Mouse (Mus musculus) embryonic facial prominence, embryonic 11.5 days (tissue): ENCODE data around the gene Bahcc1. TPM values are rescaled to one million over a fixed set of nuclear protein-coding genes. Genes with fewer than 3 reads are reported as not detected.
A peak's percentile ranks its signal among the peaks of the same experiment; 100 is the strongest.

Experiments
- ATAC-seq: fragments of 200-750 bp; cut with Nextera tagmentation; replicated peaks from 2 replicates; pipeline ENCODE4 v1.8.0; 2017; ENCODE audit warnings: low read depth; ENCODE audit not compliant: insufficient number of reproducible peaks, low FRiP score, low TSS enrichment
- DNase-seq: peaks from one replicate; pipeline ENCODE4 v3.0.0-alpha.2; 2015; ENCODE audit warnings: low spot score
- H3K27ac ChIP-seq: fragments of 300-500 bp; sonication (generic); replicated peaks from 2 replicates; pipeline ENCODE4 v1.5.1; 2014; ENCODE audit warnings: mild to moderate bottlenecking, low read depth, low read length, control low read depth
- H3K27me3 ChIP-seq: fragments of 300-500 bp; sonication (generic); 2 replicates; pipeline ENCODE4 v1.6.1; 2014; ENCODE audit warnings: mild to moderate bottlenecking, low read length, moderate library complexity, mixed read lengths; ENCODE audit not compliant: control insufficient read depth, insufficient read depth
- H3K36me3 ChIP-seq: fragments of 300-500 bp; sonication (generic); replicated peaks from 2 replicates; pipeline ENCODE4 v1.6.1; 2014; ENCODE audit warnings: low read depth, mild to moderate bottlenecking, low read length, moderate library complexity, mixed read lengths; ENCODE audit not compliant: control insufficient read depth, insufficient read depth
- H3K4me1 ChIP-seq: fragments of 300-500 bp; sonication (generic); 2 replicates; pipeline ENCODE4 v1.6.1; 2014; ENCODE audit warnings: low read length, mixed read lengths; ENCODE audit not compliant: control insufficient read depth, insufficient read depth
- H3K4me2 ChIP-seq: fragments of 300-500 bp; sonication (generic); 2 replicates; pipeline ENCODE4 v1.6.1; 2014; ENCODE audit warnings: low read depth, mild to moderate bottlenecking, control low read depth, low read length, moderate library complexity
- H3K4me3 ChIP-seq: fragments of 300-500 bp; sonication (generic); 2 replicates; pipeline ENCODE4 v1.5.1; 2014; ENCODE audit warnings: low read depth, low read length, control low read depth
- H3K9ac ChIP-seq: fragments of 300-500 bp; sonication (generic); replicated peaks from 2 replicates; pipeline ENCODE4 v1.6.1; 2014; ENCODE audit warnings: mild to moderate bottlenecking, control low read depth, low read length
- H3K9me3 ChIP-seq: fragments of 300-500 bp; sonication (generic); replicated peaks from 2 replicates; pipeline ENCODE4 v1.6.1; 2016; ENCODE audit warnings: mild to moderate bottlenecking, low read length, inconsistent platforms, mixed read lengths; ENCODE audit not compliant: control insufficient read depth
- WGBS: fragments of 180-500 bp; shearing (Covaris S2); extraction: QIAGEN DNeasy Blood & Tissue Kit; methylation state at CpG from one replicate; pipeline ENCODE4 v1.1.7; 2014; 5-methylcytosine and 5-hydroxymethylcytosine counted together
- polyA plus RNA-seq: library from polyadenylated mRNA; unstranded; fragments of >200 nt; fragmentation: Nextera tagmentation; extraction: Ambion mirVana; gene quantifications from 2 replicates; pipeline ENCODE4 v1.2.1, GENCODE M21; 2014

Bahcc1 gene
- 13.5 and 15.2 TPM in 2 replicates for polyA plus RNA-seq

GRCm38 (mm10) chr11:120232230-120233097 is at the start of gene Bahcc1:
TSS of gene Bahcc1 (plus strand) at chr11:120232947.
- peak within 1 kb of the TSS; percentile 99 for H3K4me2 ChIP-seq
- DNase-seq, result peak; percentile 100
- 2% methylated on average over 36 of the region's 36 CpGs for WGBS
- peak; percentile 87 for ATAC-seq
- peak within 1 kb of the TSS; percentile 94 for H3K27ac ChIP-seq
- H3K4me3 ChIP-seq, result peak within 1 kb of the TSS; percentile 91
- no peaks in the 10 kb centered on the region; the same call in 1 of the 2 replicates for H3K36me3 ChIP-seq
- no peaks in the 10 kb centered on the region for H3K9me3 ChIP-seq
- H3K4me1 ChIP-seq, result peaks cover 17% of the 10 kb centered on the region
- no peaks in the 10 kb centered on the region for H3K27me3 ChIP-seq
- H3K9ac ChIP-seq, result peak within 1 kb of the TSS; percentile 100

DNA sequence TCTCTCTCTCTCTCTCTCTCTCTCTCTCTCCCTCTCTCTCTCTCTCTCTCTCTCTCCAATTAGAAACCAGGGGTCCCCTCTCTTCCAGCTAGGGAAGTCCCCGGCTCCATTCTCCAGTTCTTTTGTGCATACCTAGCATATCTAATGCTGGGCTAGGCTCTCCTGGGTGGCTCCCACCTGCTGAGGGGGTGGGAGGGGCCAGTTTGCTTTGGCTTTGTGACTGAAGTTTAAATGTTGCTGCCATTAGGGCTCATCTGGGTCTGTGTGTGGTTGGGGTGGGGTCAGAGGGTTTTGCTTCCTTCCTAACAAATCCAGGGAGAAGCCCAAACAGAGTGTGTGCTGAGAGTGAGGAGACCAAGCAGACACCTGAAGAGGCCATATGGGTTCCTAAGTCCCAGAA is 49.6 kb upstream of the Bahcc1 start:
- Histone ChIP-seq H3K4me2 (no peak overlapping the region; the same call in 1 of the 2 replicates), H3K27ac (peak overlapping the region; percentile 49; the same call in 1 of the 2 replicates), H3K4me1 (peaks cover 17% of the 10 kb centered on the region), H3K27me3 (no peaks in the 10 kb centered on the region), H3K9me3 (no peaks in the 10 kb centered on the region), H3K4me3 (no peak overlapping the region), H3K9ac (peak overlapping the region; percentile 40), H3K36me3 (no peaks in the 10 kb centered on the region; the same call in 1 of the 2 replicates)
- ATAC-seq (no peak), DNase-seq (no peak)
- WGBS, result 22% methylated on average over 1 of the region's 1 CpGs

DNA sequence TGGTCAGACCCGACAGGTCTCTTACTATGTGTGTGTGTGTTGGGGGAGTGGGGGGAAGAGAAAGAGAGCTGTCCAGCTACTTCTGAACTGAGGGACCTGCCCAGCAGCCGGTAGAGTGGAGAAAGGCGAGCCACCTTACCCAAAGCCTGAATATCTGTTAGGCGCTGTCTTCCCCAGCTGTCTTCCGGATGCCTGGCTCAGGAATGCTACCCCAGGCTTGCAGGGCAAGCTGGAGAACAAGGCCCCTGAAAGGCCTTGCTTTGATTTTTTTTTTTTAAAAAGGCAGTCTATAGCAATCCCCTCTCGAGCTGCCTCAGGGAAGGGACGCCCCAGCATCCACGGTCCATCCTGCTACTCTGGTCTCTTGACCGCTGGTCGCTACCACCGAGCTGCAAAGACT is 49.0 kb upstream of the Bahcc1 start:
- no peak overlapping the region for H3K4me3 ChIP-seq
- H3K4me1 ChIP-seq, result peaks cover 17% of the 10 kb centered on the region
- peak overlapping the region; percentile 99 for H3K4me2 ChIP-seq

DNA sequence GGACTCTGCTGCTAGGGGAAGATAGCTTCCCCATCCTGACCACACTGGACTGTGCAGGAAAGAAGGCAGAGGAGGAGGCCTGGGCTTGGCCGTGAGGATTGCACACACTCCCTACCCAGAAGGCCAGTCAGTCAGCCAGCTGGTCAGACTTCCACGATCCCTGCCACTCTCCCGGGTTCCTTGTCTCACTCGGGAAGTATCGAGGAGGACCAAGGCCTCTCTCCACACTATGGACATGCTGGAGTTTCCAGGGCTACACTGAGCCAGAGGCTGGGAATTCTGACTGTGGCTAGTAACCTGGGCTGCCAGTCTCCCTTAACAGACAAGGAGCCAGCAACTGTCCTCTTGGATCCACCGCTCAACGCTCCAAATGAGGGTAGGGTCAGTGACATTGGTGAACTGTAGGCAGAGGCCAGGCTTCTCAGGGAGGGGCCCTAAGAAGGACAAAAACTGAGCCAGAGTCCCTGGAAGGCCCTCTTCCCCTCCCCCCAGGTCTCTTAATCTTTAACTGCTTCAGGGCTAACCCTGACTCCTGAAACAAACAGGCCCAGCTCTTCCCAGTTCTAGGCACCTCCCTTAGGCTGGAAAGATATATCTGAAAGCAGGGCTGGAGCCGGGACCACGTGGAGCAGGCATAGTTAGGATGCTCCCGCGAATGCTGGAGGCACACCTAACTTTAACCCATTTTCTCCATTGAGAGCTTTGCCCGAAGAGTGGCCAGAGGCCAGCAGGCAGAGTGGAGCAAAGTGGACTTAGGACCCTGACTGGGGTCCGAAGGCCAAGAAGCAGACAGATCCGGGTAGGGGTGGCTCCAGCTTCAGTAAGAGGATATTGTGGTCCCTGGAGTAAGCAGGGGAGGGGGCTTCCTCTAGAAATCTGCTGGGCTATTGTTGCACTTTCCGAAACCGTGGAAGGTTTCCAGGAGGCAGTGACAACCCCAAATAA is 48.1 kb upstream of the Bahcc1 start:
- Histone ChIP-seq H3K27ac (peak overlapping the region; percentile 97), H3K4me1 (peaks cover 17% of the 10 kb centered on the region), H3K4me3 (peak overlapping the region; percentile 74), H3K4me2 (peak overlapping the region; percentile 99), H3K27me3 (no peaks in the 10 kb centered on the region), H3K9me3 (no peaks in the 10 kb centered on the region), H3K9ac (peak overlapping the region; percentile 100), H3K36me3 (no peaks in the 10 kb centered on the region; the same call in 1 of the 2 replicates)
- no peak for DNase-seq
- 2% methylated on average over 16 of the region's 16 CpGs for WGBS
- peak; percentile 27; the same call in 1 of the 2 replicates for ATAC-seq

More for the DNA sequence above, 49.0 kb upstream of the Bahcc1 start:
- ATAC-seq (no peak), DNase-seq (peak; percentile 59)
- 13% methylated on average over 11 of the region's 11 CpGs for WGBS
- Histone ChIP-seq H3K27ac (peak overlapping the region; percentile 97), H3K9me3 (no peaks in the 10 kb centered on the region), H3K27me3 (no peaks in the 10 kb centered on the region), H3K9ac (peak overlapping the region; percentile 40), H3K36me3 (no peaks in the 10 kb centered on the region; the same call in 1 of the 2 replicates)

DNA sequence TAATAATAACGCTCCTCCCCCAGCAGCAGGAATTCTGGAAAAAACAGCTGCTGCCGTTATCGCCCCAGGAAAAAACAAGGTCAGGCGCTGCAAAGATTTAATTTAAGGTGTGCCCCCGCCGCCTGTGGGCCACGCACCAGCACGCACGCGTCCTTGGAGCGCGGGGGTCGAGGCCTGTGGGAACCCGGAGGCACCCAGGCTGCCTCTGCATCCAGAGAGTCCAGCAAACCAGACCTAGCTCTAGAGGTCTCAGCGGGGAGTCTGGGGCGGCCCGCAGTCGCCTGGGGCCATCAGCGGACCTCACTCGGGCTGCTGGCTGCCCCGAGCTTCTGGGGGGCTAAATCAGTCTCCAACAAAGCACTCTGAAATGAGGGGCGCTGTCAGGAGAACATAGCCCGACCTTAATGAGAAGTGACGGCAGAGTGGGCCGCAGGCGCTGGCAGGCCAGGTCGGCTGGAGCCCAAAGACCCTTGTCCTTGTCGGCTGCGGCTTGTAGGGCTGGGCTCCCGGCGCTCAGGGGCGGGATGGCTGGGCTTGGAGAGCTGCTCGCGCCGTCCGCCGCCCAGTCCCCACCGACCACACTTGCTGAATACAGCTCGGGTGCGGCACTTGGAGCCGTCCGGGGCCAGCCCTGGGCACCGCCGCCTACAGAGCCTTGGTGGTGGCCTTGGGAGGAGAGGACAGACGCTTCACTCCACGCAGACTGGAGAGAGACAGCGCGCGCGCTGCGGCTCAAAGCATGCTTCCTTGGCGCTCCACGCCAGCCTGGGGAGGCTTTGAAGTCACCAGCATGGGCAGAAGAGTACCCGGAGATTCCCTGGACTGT is 47.2 kb upstream of the Bahcc1 start:
- ATAC-seq (no peak; the same call in 1 of the 2 replicates), DNase-seq (peak; percentile 72)
- peak overlapping the region; percentile 74 for H3K4me3 ChIP-seq
- peak overlapping the region; percentile 99 for H3K4me2 ChIP-seq
- peaks cover 17% of the 10 kb centered on the region for H3K4me1 ChIP-seq
- H3K9me3 ChIP-seq, result no peaks in the 10 kb centered on the region
- WGBS, result under 1% methylated on average over 54 of the region's 54 CpGs
- H3K36me3 ChIP-seq, result no peaks in the 10 kb centered on the region; the same call in 1 of the 2 replicates
- peak overlapping the region; percentile 97 for H3K27ac ChIP-seq
- H3K27me3 ChIP-seq, result no peaks in the 10 kb centered on the region
- peak overlapping the region; percentile 100 for H3K9ac ChIP-seq

DNA sequence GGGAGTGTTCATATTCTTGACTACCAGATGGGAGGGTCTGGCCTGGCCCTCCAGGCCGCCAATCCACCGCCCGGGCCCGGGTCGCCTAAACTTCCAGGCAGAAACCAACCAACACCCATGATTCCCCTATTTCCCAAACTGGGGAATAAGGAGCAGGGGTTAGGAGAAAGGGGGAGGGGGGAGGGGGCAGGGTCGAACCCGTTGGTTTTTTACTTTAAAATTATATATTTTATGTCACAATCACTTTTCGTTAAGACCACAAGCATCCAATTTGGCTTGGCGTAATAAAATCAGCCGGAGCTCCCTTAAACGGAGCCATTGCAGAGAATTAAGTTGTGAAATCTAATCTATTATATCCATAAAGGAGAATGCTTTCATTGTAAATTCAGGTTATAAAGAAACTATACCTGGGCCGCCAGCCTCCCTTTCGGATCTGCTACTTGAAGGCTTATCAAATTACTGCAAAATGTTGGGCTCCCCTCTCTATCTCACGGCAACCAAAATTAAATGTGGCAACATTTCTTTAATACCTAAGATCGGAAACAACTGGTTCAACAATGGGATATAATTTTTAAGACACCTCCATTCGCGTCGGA is 46.5 kb upstream of the Bahcc1 start:
- peak overlapping the region; percentile 100 for H3K9ac ChIP-seq
- no peaks in the 10 kb centered on the region; the same call in 1 of the 2 replicates for H3K36me3 ChIP-seq
- H3K4me1 ChIP-seq, result peaks cover 17% of the 10 kb centered on the region
- no peaks in the 10 kb centered on the region for H3K9me3 ChIP-seq
- peak; percentile 49 for DNase-seq
- peak overlapping the region; percentile 99 for H3K4me2 ChIP-seq
- peak overlapping the region; percentile 97 for H3K27ac ChIP-seq
- WGBS, result 2% methylated on average over 18 of the region's 18 CpGs
- H3K4me3 ChIP-seq, result peak overlapping the region; percentile 74
- no peaks in the 10 kb centered on the region for H3K27me3 ChIP-seq
- no peak for ATAC-seq

DNA sequence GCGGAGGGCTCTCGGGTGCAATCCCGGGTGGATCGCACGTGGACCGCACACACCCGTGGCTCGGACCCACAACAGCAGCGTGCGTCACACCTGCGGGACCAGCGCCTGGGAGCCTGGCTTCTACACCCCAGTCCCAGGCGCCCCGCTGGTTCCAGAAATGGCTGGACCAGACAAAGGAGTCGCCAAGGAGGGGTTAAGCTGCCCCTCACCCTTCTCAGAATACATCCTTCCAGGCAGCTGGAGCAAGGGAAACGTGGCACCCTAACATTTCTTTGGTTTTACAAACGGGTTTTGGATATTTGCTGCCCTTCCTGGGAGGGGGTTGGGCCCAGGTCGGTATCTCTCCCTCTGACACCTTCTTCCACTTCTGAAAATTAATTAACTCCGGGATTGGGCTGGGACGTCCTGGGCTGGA is 45.9 kb upstream of the Bahcc1 start:
- Histone ChIP-seq H3K4me2 (peak overlapping the region; percentile 99), H3K36me3 (no peaks in the 10 kb centered on the region; the same call in 1 of the 2 replicates), H3K4me1 (peaks cover 17% of the 10 kb centered on the region), H3K27me3 (no peaks in the 10 kb centered on the region), H3K9ac (peak overlapping the region; percentile 100), H3K9me3 (no peaks in the 10 kb centered on the region), H3K4me3 (peak overlapping the region; percentile 74), H3K27ac (peak overlapping the region; percentile 97)
- peak; percentile 70 for DNase-seq
- ATAC-seq, result no peak
- under 1% methylated on average over 20 of the region's 20 CpGs for WGBS
